ENCODE assay signal across 8 mouse cellular contexts in genomic region chr2:118676839-118677741, GRCm38 (mm10). TPM values are rescaled to one million over a fixed set of nuclear protein-coding genes. Genes with fewer than 3 reads are reported as not detected.
A peak's percentile ranks its signal among the peaks of the same experiment; 100 is the strongest.
DNase-seq lines count a peak whose midpoint lies in the region; ATAC-seq and TF ChIP-seq lines count a peak whose summit lies in the region.

No protein-coding gene starts in this region.

- DNase-seq in gastrocnemius, postnatal 14 days = peak; percentile 20
- DNase-seq in gastrocnemius, adult 18-20 months (ENCODE audit: low spot score) = no peak
- DNase-seq in G1E (ENCODE audit: low spot score) = no peak
- DNase-seq in forebrain, embryonic 10.5 days (ENCODE audit: extremely low spot score, low spot score) = peak; percentile 45
- DNase-seq in hindbrain, postnatal 0 days (ENCODE audit: low spot score) = no peak
- peak; percentile 67 for DNase-seq in lung, embryonic 14.5 days
- DNase-seq in retina, postnatal 1 day = peak; percentile 54
- no peak for DNase-seq in layer of hippocampus, adult 9-10 months (ENCODE audit: low spot score)

- peak overlapping the region; percentile 95 for H3K4me2 ChIP-seq in hindbrain, postnatal 0 days (ENCODE audit: low read depth, low read length)
- H3K4me2 ChIP-seq in lung, embryonic 14.5 days = peak overlapping the region; percentile 92

- peak overlapping the region; percentile 71 for H3K27ac ChIP-seq in forebrain, embryonic 10.5 days
- no peak overlapping the region for H3K27ac ChIP-seq in hindbrain, postnatal 0 days
- no peak overlapping the region for H3K27ac ChIP-seq in lung, embryonic 14.5 days (ENCODE audit: low read depth)

- no peak for TF ChIP-seq CTCF in G1E (IDR thresholded peaks at IDR 0.05; ENCODE audit: low read depth, low read length)
- no peak for TF ChIP-seq CTCF in hindbrain, postnatal 0 days (IDR thresholded peaks at IDR 0.05; ENCODE audit: low read depth)
- TF ChIP-seq CTCF in lung, embryonic 14.5 days (IDR thresholded peaks at IDR 0.05; ENCODE audit: low read depth) = no peak

- under 1% methylated on average over 89 of the region's 89 CpGs for WGBS in forebrain, embryonic 10.5 days
- 1% methylated on average over 88 of the region's 89 CpGs for WGBS in hindbrain, postnatal 0 days
- WGBS in lung, embryonic 14.5 days = under 1% methylated on average over 89 of the region's 89 CpGs

- H3K9ac ChIP-seq in hindbrain, postnatal 0 days (replicated peaks; ENCODE audit: low read length) = peak overlapping the region; percentile 54
- peak overlapping the region; percentile 48 for H3K9ac ChIP-seq in lung, embryonic 14.5 days

- intact Hi-C loops in gastrocnemius, postnatal 14 days (cut with DNase I; ENCODE audit: low total_unique reads) = no loop called here

- ATAC-seq in G1E (ENCODE audit: extremely low read depth, insufficient number of reproducible peaks, low FRiP score, poor library complexity, severe bottlenecking) = no peak
- ATAC-seq in hindbrain, postnatal 0 days = peak; percentile 54
- peak; percentile 48 for ATAC-seq in lung, embryonic 14.5 days (ENCODE audit: insufficient read depth)

- peaks cover 9% of the 10 kb centered on the region for H3K9me3 ChIP-seq in G1E (replicated peaks)
- no peaks in the 10 kb centered on the region for H3K9me3 ChIP-seq in forebrain, embryonic 10.5 days
- no peaks in the 10 kb centered on the region for H3K9me3 ChIP-seq in hindbrain, postnatal 0 days (ENCODE audit: low read length)
- H3K9me3 ChIP-seq in lung, embryonic 14.5 days (ENCODE audit: low read depth, low read length) = no peaks in the 10 kb centered on the region

- H3K36me3 ChIP-seq in G1E (replicated peaks) = peaks cover 98% of the 10 kb centered on the region
- no peaks in the 10 kb centered on the region for H3K36me3 ChIP-seq in forebrain, embryonic 10.5 days (replicated peaks)
- no peaks in the 10 kb centered on the region; the same call in 1 of the 2 replicates for H3K36me3 ChIP-seq in hindbrain, postnatal 0 days (ENCODE audit: insufficient read depth, low read length)
- H3K36me3 ChIP-seq in lung, embryonic 14.5 days (ENCODE audit: insufficient read depth) = no peaks in the 10 kb centered on the region

- peak overlapping the region; percentile 66; the same call in 1 of the 2 replicates for H3K4me3 ChIP-seq in G1E (ENCODE audit: low read depth, low read length)
- peak overlapping the region; percentile 63 for H3K4me3 ChIP-seq in forebrain, embryonic 10.5 days
- H3K4me3 ChIP-seq in hindbrain, postnatal 0 days (ENCODE audit: low read length) = peak overlapping the region; percentile 51
- H3K4me3 ChIP-seq in lung, embryonic 14.5 days (ENCODE audit: low read depth, low read length) = peak overlapping the region; percentile 49

- H3K27me3 ChIP-seq in G1E (ENCODE audit: insufficient read depth, low read length) = 0 out of 2 replicates have a peak, but pooled peaks cover 5% of the 10 kb centered on the region
- peaks cover 99% of the 10 kb centered on the region for H3K27me3 ChIP-seq in forebrain, embryonic 10.5 days (ENCODE audit: poor library complexity, severe bottlenecking)
- H3K27me3 ChIP-seq in hindbrain, postnatal 0 days (ENCODE audit: insufficient read depth, low read length) = peaks cover 4% of the 10 kb centered on the region; the same call in 1 of the 2 replicates
- H3K27me3 ChIP-seq in lung, embryonic 14.5 days (ENCODE audit: insufficient read depth, low read length) = peaks cover 57% of the 10 kb centered on the region

- H3K4me1 ChIP-seq in G1E (ENCODE audit: insufficient read depth, low read depth, low read length) = peaks cover 33% of the 10 kb centered on the region
- H3K4me1 ChIP-seq in forebrain, embryonic 10.5 days = peaks cover 33% of the 10 kb centered on the region
- H3K4me1 ChIP-seq in hindbrain, postnatal 0 days (ENCODE audit: insufficient read depth, low read length) = 0 out of 2 replicates have a peak, but pooled peaks cover 6% of the 10 kb centered on the region
- 0 out of 2 replicates have a peak, but pooled peaks cover 7% of the 10 kb centered on the region for H3K4me1 ChIP-seq in lung, embryonic 14.5 days (ENCODE audit: insufficient read depth)

RNA-seq across cellular contexts. Expression of gene Pak6, which starts 14.0 kb away (rescaled TPM):
- total RNA-seq in gastrocnemius, postnatal 14 days (2021) = under 1 TPM; 0.07 to 0.14 TPM
- total RNA-seq in gastrocnemius, adult 18-20 months (2021) = not detected
- total RNA-seq in G1E (2014; fragmentation: Nextera tagmentation) = 7.9 and 9.6 TPM in 2 replicates
- total RNA-seq in G1E (2017) = 6.2 and 10.0 TPM in 2 replicates
- polyA plus RNA-seq in G1E (2012) = 28.0 and 34.2 TPM in 2 replicates
- 0.52 and 1.6 TPM in 2 replicates for polyA plus RNA-seq in forebrain, embryonic 10.5 days (2016; fragmentation: Nextera tagmentation; extraction: Ambion mirVana)
- total RNA-seq in hindbrain, postnatal 0 days (2014; rRNA removed) = 74.6 and 79.0 TPM in 2 replicates
- 36.5 and 40.8 TPM in 2 replicates for polyA plus RNA-seq in hindbrain, postnatal 0 days (2015; fragmentation: Nextera tagmentation; extraction: Ambion mirVana)
- 0.93 and 0.95 TPM in 2 replicates for polyA plus RNA-seq in lung, embryonic 14.5 days (2014; fragmentation: Nextera tagmentation; extraction: Ambion mirVana)

RNA-seq across cellular contexts. Expression of gene Ankrd63, which starts 26.7 kb away (rescaled TPM):
- not detected for total RNA-seq in gastrocnemius, postnatal 14 days (2021)
- total RNA-seq in gastrocnemius, adult 18-20 months (2021) = not detected
- total RNA-seq in G1E (2014; fragmentation: Nextera tagmentation) (0.15 TPM in 1 of 2 replicates, not detected in the other), G1E (2017) (under 0.01 and 0.05 TPM in 2 replicates)
- polyA plus RNA-seq in G1E (2012) = not detected in 2 replicates
- not detected in 2 replicates for polyA plus RNA-seq in forebrain, embryonic 10.5 days (2016; fragmentation: Nextera tagmentation; extraction: Ambion mirVana)
- total RNA-seq in hindbrain, postnatal 0 days (2014; rRNA removed) = 0.18 TPM in 1 of 2 replicates, not detected in the other
- 0.08 TPM in 1 of 2 replicates, not detected in the other for polyA plus RNA-seq in hindbrain, postnatal 0 days (2015; fragmentation: Nextera tagmentation; extraction: Ambion mirVana)
- not detected in 2 replicates for polyA plus RNA-seq in lung, embryonic 14.5 days (2014; fragmentation: Nextera tagmentation; extraction: Ambion mirVana)

RNA-seq across cellular contexts. Expression of gene Plcb2, which starts 51.1 kb away (rescaled TPM):
- total RNA-seq in gastrocnemius, postnatal 14 days (2021) = under 1 TPM; 0.08 to 0.27 TPM
- total RNA-seq in gastrocnemius, adult 18-20 months (2021) = under 1 TPM; 0.12 to 0.23 TPM
- 25.6 and 30.6 TPM in 2 replicates for total RNA-seq in G1E (2014; fragmentation: Nextera tagmentation)
- 7.3 and 8.5 TPM in 2 replicates for total RNA-seq in G1E (2017)
- 4.5 and 5.4 TPM in 2 replicates for polyA plus RNA-seq in G1E (2012)
- 0.38 and 0.46 TPM in 2 replicates for polyA plus RNA-seq in forebrain, embryonic 10.5 days (2016; fragmentation: Nextera tagmentation; extraction: Ambion mirVana)
- total RNA-seq in hindbrain, postnatal 0 days (2014; rRNA removed) = 1.7 and 4.5 TPM in 2 replicates
- 0.61 and 0.69 TPM in 2 replicates for polyA plus RNA-seq in hindbrain, postnatal 0 days (2015; fragmentation: Nextera tagmentation; extraction: Ambion mirVana)
- 1.3 and 1.5 TPM in 2 replicates for polyA plus RNA-seq in lung, embryonic 14.5 days (2014; fragmentation: Nextera tagmentation; extraction: Ambion mirVana)

Comparison
In these comparisons a context has a peak if more than half of its experiments do, and no peak if none do; other contexts are left out.
1. DNase-seq: peak in gastrocnemius, postnatal 14 days (single experiment), forebrain, embryonic 10.5 days (single experiment), lung, embryonic 14.5 days (single experiment) and retina, postnatal 1 day (single experiment); none in gastrocnemius, adult 18-20 months (single experiment), G1E (single experiment), hindbrain, postnatal 0 days (single experiment) and layer of hippocampus, adult 9-10 months (single experiment).
2. RNA of gene Pak6, which starts 14.0 kb away (total RNA-seq): 74.6 to 79.0 TPM in hindbrain, postnatal 0 days and 6.2 to 10.0 TPM in G1E; not detected in gastrocnemius, adult 18-20 months and 0.07 to 0.14 TPM in gastrocnemius, postnatal 14 days; every median in the first group is over 4 times any median in the second.
3. Peak in every context shown above with its lines, with median percentiles within 50 percentile points of each other: H3K4me3 ChIP-seq.